Mouse (Mus musculus): ENCODE results near the gene Mknk1.

Mknk1 gene

DNA sequence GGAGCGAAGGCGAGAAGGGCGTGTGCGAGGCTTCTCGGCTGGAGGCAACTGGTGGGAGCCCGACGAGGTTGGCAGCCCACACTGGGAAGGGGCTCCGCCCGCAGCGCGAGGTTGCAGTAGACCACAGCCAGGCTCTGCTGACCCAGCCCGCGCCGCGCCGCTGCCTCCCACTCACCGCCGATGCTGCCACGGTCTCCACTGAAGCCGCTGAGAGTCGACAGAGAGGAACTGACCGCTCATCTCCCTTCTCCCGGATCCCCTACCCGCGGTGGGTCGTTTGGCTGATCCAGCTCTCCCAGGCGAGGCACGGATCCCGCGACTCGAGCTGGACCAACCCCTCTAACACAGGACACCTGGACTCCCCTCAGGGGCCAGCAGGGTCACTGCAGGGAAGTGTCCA, 51.6 kb downstream of the Mknk1 start, which contains the start of gene 6430628N08Rik:
Gene 6430628N08Rik, plus strand, starts transcription at position 113 of the 400 bp plus-strand sequence.
- no peak for DNase-seq (ENCODE audit: low read depth, low spot score)

DNA sequence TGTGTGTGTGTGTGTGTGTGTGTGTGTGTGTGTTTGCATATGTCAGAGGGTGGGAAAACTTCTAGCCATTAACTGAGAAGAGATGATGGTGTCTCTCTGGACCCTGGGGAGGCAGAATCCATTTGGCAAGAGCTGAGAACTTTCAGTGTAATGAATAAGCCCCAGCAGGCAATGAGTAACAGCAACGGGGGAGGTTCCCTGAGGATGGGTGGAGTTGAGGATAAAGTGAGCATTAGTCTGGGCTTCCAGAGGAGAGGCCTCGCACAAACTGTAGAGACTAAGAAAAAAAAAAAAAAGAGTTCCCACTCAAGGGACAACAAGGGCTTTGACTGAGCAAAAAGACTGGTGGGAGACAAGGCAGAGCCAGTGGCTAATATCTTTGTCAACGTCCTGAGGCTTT, 55.3 kb downstream of the Mknk1 start:
- no peak for DNase-seq (ENCODE audit: low read depth, low spot score)

DNA sequence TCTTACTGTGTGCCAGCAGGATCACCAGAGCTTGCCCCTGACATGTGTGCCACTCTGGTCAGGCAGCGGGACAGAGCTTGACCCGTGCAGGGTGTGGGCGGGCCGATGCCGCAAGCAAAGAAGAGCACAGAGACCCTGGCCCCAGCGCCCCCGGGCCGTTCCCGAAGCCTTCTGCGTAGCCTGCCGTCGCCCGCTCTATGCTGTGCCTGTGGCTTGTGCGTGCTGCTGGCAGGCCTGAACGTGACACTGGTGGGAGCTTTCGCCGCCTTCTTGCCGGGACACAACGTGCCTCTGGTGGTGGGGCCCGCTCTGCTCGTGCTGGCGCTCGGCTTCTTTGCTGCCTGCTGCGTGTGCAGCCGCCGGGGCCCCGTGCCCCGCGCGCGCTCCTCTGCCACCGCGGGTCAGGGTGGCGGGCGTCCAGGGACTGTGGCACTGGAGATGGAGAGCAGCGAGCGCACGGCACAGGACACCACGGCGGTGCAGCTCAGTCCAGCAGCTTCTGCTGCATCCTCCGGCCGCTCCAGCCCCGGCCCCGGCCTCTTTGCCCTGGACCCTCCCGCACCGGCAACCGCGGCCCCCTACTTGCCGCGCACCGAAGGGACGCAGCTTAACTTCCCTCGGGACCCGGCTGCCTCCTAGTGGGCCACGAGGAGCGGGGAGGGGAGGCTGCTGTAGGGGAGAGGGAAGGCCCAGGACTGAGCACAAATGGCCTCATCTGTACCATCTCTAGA, 59.1 kb downstream of the Mknk1 start:
- DNase-seq (ENCODE audit: low read depth, low spot score), result no peak

DNA sequence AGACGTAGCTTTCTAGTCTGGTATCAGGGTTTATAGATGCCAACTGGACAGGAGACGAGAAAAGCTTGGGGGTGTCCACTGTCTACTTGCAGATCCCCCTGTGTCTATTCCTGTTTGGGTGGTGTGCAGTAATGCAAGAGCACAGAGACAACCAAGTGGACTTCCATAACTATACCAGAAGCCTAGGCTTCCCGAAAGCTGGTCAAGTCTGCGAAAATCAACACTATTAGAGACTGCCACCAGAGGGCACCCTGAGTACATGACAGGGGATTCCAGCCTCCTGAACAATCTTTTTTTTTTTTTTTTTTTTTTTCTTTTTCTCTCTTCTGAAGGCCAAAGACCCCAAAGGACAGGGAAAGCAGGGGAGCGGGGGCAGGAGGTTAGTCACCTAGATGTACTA, 63.8 kb downstream of the Mknk1 start:
- DNase-seq (ENCODE audit: low read depth, low spot score), result peak; percentile 60

DNA sequence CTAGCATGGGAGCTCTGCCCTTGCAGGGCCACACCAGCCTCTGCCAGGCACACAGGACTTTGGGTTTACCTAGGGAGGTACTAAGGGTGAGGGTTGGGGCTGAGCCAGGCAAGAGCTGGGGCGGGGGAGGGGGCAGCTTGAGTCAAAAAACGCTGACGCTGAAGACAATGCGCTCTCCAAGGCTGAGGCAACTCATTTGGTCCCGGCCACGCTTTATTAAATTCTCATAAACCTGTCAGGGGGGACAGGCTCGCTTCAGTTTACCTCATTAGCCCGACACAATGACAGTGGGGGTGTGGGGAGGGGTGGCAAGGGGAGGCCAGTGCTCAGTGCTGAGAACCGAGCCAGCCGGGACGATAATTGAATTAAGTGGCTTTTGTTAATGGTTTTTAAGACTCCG, 65.4 kb downstream of the Mknk1 start:
- DNase-seq (ENCODE audit: low read depth, low spot score), result no peak

DNA sequence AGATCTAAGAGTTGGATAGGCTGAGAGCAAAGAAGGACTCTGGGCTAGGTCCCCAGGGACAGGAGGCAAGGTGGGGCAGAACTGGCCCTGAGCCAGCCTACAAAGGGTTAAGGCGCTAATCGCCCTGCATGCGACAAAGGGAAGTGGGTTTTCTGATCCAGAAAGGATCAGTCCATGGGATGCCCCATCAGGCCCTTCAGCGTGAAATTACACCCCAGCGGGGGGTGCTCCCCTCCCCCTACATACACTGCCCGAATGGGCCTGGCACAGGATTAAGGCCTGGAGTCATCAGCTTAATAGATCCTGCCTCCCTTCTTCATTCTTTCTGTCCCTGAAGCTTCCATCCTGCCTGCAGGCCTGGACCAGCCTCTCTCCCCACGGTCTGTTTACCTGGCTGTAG, 66.7 kb downstream of the Mknk1 start:
- DNase-seq (ENCODE audit: low read depth, low spot score), result no peak

DNA sequence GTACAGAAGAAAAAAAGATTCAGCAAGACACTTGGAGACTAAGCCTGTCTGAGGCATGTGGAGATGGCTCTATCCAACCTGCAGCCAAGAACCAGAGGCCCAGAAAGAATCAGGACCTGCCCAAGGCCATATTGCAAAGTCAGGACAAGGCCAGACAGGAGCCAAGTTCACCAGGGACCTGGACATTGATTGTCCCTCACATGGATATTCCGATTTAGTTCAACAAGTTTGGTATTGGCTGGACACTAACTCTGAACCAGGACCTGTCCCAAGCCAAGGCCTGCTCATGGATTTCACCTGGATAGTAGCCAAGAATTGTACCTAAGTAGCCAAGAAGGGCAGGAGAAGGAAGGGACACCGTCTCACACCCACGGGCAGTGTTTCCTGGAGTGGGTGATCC, 67.8 kb downstream of the Mknk1 start:
- DNase-seq (ENCODE audit: low read depth, low spot score), result no peak

DNA sequence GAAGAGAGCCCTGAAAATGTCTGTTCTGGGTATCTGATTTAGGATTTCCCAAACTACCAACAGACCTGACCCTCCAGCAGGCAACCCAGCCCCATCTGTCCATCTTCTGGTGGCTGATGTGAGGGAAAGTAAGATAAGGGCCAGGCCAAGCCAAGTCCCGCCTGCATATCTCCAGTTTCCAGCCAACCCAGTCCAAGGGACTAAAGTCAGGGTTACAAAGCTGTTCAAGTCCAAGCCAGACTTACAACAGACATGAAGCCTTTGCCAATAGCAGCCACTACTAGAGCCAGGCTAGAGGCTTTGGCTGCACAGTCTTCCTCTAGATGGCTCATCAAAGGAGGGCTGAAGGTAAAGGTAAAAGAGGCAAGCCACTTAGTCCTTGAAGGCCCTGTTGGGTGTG, 69.0 kb downstream of the Mknk1 start:
- no peak for DNase-seq (ENCODE audit: low read depth, low spot score)

DNA sequence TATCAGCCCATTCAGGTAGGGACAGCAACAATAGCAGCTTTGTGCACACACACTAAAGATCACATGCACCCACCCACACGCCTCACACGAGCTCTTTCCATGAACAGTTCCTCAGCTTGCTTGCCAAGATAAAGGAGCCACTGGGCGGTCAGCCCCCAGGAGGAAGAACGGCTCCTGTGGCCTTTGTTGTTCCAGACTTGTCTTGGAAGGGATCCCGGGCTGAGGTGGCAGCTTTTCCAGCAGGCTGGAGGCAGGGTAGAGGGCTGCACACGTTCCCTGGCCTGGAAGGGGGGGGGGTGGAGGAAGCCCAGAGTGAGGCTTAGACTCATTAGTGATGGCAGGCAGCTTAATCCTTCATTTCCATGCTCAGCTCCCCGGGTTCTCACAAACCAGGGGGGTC, 69.6 kb downstream of the Mknk1 start:
- DNase-seq (ENCODE audit: low read depth, low spot score), result peak; percentile 18

DNA sequence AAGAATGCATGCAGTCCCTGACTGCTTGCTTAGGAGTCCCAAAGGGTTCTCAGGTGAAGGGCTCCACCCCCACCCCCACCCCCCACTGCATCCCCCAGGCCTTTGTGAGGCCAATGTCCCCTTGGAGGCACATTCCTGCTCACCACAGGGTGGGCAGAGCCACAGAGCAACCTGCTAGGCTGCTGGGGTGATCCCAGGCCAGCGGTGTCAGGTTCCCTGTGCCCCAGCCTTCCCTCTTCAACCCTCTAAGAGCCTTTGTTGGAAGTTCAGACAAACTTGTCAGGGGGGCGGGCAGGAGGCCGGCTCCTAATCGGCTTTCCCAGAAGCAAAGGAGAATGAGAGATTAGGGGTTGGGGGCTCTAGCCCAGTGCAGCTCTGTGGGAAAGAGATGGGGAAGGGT, 72.6 kb downstream of the Mknk1 start:
- DNase-seq (ENCODE audit: low read depth, low spot score), result no peak

DNA sequence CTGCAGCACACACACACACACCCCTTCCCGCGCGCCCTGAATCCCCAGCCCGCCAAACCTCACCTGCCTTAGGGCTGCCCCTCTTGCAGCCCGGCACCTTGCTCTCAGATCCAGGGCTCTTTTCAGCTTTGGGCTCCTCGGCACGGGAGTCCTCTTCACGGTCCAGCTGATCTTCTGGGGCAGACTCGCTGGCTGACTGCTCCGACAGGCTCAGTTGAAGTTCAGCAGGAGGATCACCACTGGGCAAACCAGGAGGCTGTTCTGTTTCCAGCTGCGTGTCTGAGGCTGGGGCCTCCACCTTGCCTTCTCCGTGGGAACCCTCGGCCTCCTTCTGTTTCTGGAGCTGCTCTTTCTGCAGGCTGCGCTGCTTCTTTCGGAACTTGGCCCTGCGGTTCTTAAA, 80.9 kb downstream of the Mknk1 start:
- DNase-seq (ENCODE audit: low read depth, low spot score), result no peak

DNA sequence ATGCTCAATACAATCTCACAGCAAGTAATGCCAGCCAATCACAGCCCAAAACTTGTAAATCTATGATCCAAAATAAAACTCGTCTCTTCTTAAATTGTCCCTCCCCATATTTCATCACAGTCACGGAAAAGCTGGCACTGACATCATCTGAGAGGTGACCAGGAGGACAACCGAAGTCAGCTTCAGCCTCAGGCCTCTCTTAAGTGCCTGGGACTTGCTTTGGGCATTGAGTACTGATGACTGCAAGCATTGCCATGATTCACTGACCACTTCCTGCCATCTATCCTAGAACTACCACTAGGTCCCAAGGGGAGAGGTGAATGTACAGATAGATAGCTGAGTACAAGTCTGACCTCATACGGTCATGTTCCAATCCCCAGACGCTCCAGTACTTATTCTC, 83.7 kb downstream of the Mknk1 start:
- no peak for DNase-seq (ENCODE audit: low read depth, low spot score)

DNA sequence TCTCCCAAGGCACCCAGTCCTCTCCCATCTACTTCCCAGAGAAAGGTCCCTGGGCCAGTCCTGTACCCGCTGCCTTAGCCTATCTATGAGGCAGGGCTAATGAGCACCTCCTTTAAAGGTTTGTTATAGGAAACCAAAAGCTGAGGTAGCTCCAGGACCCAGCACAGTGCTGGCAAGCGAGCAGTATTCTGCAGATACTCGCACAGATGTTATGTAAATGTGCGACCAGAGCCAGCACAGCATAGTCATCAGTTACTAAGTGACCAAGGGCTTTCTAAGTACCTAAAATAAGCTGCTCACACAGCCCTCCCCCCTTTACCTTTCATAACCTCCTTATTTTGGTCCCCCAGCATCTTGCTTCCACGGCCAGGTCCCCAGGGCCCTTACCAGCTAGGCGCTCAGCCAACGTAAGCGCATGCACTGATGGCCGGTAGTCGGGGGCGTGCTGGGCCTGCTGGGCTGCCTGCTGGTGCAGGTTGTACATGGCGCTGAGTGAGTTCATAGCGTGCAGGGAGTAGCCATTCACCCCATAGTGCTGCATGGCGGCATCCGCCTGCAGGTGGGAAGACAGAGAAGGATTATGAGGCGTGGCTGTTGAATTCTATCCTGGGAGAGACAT, 84.4 kb downstream of the Mknk1 start:
- no peak for DNase-seq (ENCODE audit: low read depth, low spot score)

DNA sequence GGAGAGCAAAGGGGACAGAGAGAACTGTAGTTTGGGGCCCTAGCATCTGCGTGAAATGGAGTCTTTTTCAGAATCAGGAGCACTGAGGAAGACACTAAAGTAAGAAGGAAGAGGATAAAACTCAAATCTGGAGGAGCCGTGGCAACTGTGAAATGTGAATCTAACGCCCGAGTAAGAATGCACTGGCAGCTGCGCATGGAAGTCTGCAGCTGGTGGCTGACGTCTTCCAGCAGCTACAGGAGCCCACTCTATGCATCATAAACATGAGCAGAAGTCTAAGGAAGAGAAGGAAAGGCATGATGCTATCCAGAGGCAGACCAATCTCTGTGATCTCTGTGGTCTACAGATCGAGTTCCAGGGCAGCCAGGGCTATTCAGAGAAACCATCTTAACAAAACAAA, 88.6 kb downstream of the Mknk1 start:
- DNase-seq (ENCODE audit: low read depth, low spot score), result no peak
